Mouse (Mus musculus) B cell, adult 2 months (primary cell): ENCODE measurements around the gene Hist1h2bf.
"Not testable (repeated sequence)": the region's sequence is repeated elsewhere in the genome, so short reads cannot be mapped to it uniquely, and the experiment has no call there.

Experiments
- DNase-seq, 2 experiments: peaks; one replicate each; pipeline ENCODE4 v3.0.0; 2022

Hist1h2bf gene

GRCm38 (mm10) chr13:23571022-23571503, 2.9 kb downstream of the Hist1h2bf start, which contains the start of the genes Hist1h2ae and Hist1h2bg:
Hist1h2ae (minus strand) TSS chr13:23571220.
Hist1h2bg (plus strand) TSS chr13:23571396.
- peak; percentile 76 to 82 for DNase-seq

- not testable (repeated sequence) for DNase-seq
Measured at GRCm38 (mm10) chr13:23570261-23571021, 3.6 kb downstream of the Hist1h2bf start.

- DNase-seq, result no peak
Measured at GRCm38 (mm10) chr13:23564482-23564881, 9.5 kb downstream of the Hist1h2bf start.

GRCm38 (mm10) chr13:23562699-23563462, 11.1 kb downstream of the Hist1h2bf start:
- peak; percentile 62 to 63 for DNase-seq

GRCm38 (mm10) chr13:23561883-23562659, 11.9 kb downstream of the Hist1h2bf start, which contains the start of gene Hist1h3e:
Hist1h3e (minus strand) TSS chr13:23562369.
- DNase-seq, result peak; percentile 93

GRCm38 (mm10) chr13:23561531-23561882, 12.5 kb downstream of the Hist1h2bf start:
- DNase-seq, result not testable (repeated sequence)

GRCm38 (mm10) chr13:23560699-23561098, 13.3 kb downstream of the Hist1h2bf start:
- DNase-seq, result not testable (repeated sequence)

GRCm38 (mm10) chr13:23556906-23557305, 17.1 kb downstream of the Hist1h2bf start:
- DNase-seq, result no peak

GRCm38 (mm10) chr13:23555839-23556416, 18.1 kb downstream of the Hist1h2bf start:
- DNase-seq, result peak; percentile 65 to 72

GRCm38 (mm10) chr13:23554925-23555838, 18.8 kb downstream of the Hist1h2bf start:
- peak; percentile 75 to 77 for DNase-seq

- no peak for DNase-seq
Measured at GRCm38 (mm10) chr13:23554393-23554792, 19.6 kb downstream of the Hist1h2bf start.

GRCm38 (mm10) chr13:23552962-23553361, 21.0 kb downstream of the Hist1h2bf start, which contains the start of gene Hist1h1d:
Hist1h1d (plus strand) TSS chr13:23553262.
- no peak for DNase-seq

GRCm38 (mm10) chr13:23551931-23552914, 21.8 kb downstream of the Hist1h2bf start:
- no peak for DNase-seq

- DNase-seq, result peak; percentile 84 to 87
Measured at GRCm38 (mm10) chr13:23551146-23551834, 22.7 kb downstream of the Hist1h2bf start, which contains the start of gene Hist1h4f. Hist1h4f (minus strand) TSS chr13:23551648.

GRCm38 (mm10) chr13:23550761-23551145, 23.2 kb downstream of the Hist1h2bf start:
- no peak for DNase-seq

- no peak for DNase-seq
Measured at GRCm38 (mm10) chr13:23546694-23547093, 27.3 kb downstream of the Hist1h2bf start.

- not testable (repeated sequence) for DNase-seq
Measured at GRCm38 (mm10) chr13:23544787-23545120, 29.2 kb downstream of the Hist1h2bf start.

GRCm38 (mm10) chr13:23543965-23544786, 29.8 kb downstream of the Hist1h2bf start, which contains the start of gene Hist1h3f:
Hist1h3f (plus strand) TSS chr13:23544052.
- DNase-seq, result peak; percentile 86 to 88
